In genomic region chr2:25846516-25846915, GRCm38 (mm10) we compare ENCODE assay signal across 25 mouse cellular contexts. TPM values are rescaled to one million over a fixed set of nuclear protein-coding genes. Genes with fewer than 3 reads are reported as not detected.
"Had no signal": no experiment of that assay in that cellular context is flagged by ENCODE, and none has a peak within 500 bp of the region (broad histone marks: within the 10 kb centered on the region; RNA-seq: fewer than 3 reads in every experiment).

No protein-coding gene starts in this region.

- H3K9ac ChIP-seq: liver, embryonic 13.5 days; midbrain, embryonic 12.5 days; midbrain, embryonic 15.5 days; neural tube, embryonic 12.5 days; neural tube, embryonic 15.5 days had no signal

- H3K27ac ChIP-seq: kidney, postnatal 0 days; liver, embryonic 13.5 days; macrophage; midbrain, embryonic 12.5 days; midbrain, embryonic 15.5 days; neural tube, embryonic 12.5 days; neural tube, embryonic 15.5 days; stomach, postnatal 0 days had no signal

- H3K4me2 ChIP-seq: liver, embryonic 13.5 days; midbrain, embryonic 12.5 days; midbrain, embryonic 15.5 days; neural tube, embryonic 12.5 days; neural tube, embryonic 15.5 days had no signal

- ATAC-seq: intestine, postnatal 0 days; midbrain, embryonic 15.5 days had no signal

- DNase-seq: kidney, adult 2 months; kidney, postnatal 36 days; liver, embryonic 13.5 days; lung, adult 2 months; lung, postnatal 14 days; right cerebral cortex, adult 18-20 months; right cerebral cortex, postnatal 14 days; right cerebral cortex, postnatal 4 days; thymus, adult 2 months; thymus, postnatal 14 days had no signal

- H3K36me3 ChIP-seq: liver, embryonic 13.5 days; midbrain, embryonic 12.5 days; midbrain, embryonic 15.5 days; neural tube, embryonic 12.5 days; neural tube, embryonic 15.5 days had no signal

- H3K9me3 ChIP-seq: liver, embryonic 13.5 days; midbrain, embryonic 12.5 days; midbrain, embryonic 15.5 days; neural tube, embryonic 12.5 days; neural tube, embryonic 15.5 days had no signal

- H3K27me3 ChIP-seq: liver, embryonic 13.5 days; midbrain, embryonic 12.5 days; midbrain, embryonic 15.5 days; neural tube, embryonic 12.5 days; neural tube, embryonic 15.5 days had no signal

- H3K4me1 ChIP-seq: liver, embryonic 13.5 days; midbrain, embryonic 15.5 days; neural tube, embryonic 15.5 days had no signal

- H3K4me3 ChIP-seq: liver, embryonic 13.5 days; midbrain, embryonic 12.5 days; midbrain, embryonic 15.5 days; neural tube, embryonic 12.5 days; neural tube, embryonic 15.5 days had no signal

RNA-seq across cellular contexts. Expression of gene Sohlh1, which starts 0.5 kb away (rescaled TPM):
- polyA plus RNA-seq: intestine, postnatal 0 days; kidney, embryonic 14.5 days; kidney, postnatal 0 days; limb, embryonic 11.5 days; liver, adult 2 months; liver, embryonic 13.5 days; liver, embryonic 16.5 days; lung, adult 2 months; lung, embryonic 16.5 days; macrophage; midbrain, embryonic 12.5 days; midbrain, embryonic 15.5 days; neural tube, embryonic 12.5 days; neural tube, embryonic 15.5 days; stomach, embryonic 14.5 days had no signal

RNA-seq across cellular contexts. Expression of gene Kcnt1, which starts 17.0 kb away (rescaled TPM):
- polyA plus RNA-seq: liver, embryonic 16.5 days; macrophage had no signal

RNA-seq across cellular contexts. Expression of gene Lcn9, which starts 23.6 kb away (rescaled TPM):
- polyA plus RNA-seq: intestine, postnatal 0 days; kidney, adult 2 months; kidney, embryonic 14.5 days; kidney, postnatal 0 days; limb, embryonic 11.5 days; limb, embryonic 14.5 days; liver, adult 2 months; liver, embryonic 13.5 days; liver, embryonic 16.5 days; lung, adult 2 months; lung, embryonic 16.5 days; macrophage; midbrain, embryonic 12.5 days; midbrain, embryonic 15.5 days; neural tube, embryonic 12.5 days; neural tube, embryonic 15.5 days; stomach, embryonic 14.5 days; stomach, postnatal 0 days; thymus, adult 2 months had no signal

RNA-seq across cellular contexts. Expression of gene Glt6d1, which starts 30.9 kb away (rescaled TPM):
- polyA plus RNA-seq: intestine, postnatal 0 days; kidney, adult 2 months; kidney, embryonic 14.5 days; kidney, postnatal 0 days; limb, embryonic 11.5 days; limb, embryonic 14.5 days; liver, adult 2 months; liver, embryonic 13.5 days; liver, embryonic 16.5 days; lung, adult 2 months; lung, embryonic 16.5 days; macrophage; midbrain, embryonic 12.5 days; midbrain, embryonic 15.5 days; neural tube, embryonic 12.5 days; neural tube, embryonic 15.5 days; stomach, embryonic 14.5 days; stomach, postnatal 0 days; thymus, adult 2 months had no signal
